Mouse (Mus musculus) thymus, adult 2 months (tissue): ENCODE data around the gene Tram1l1.
"Not testable (repeated sequence)": the region's sequence is repeated elsewhere in the genome, so short reads cannot be mapped to it uniquely, and the experiment has no call there.

Experiments
- CTCF ChIP-seq: fragments of 200-500 bp; IDR thresholded peaks from 2 replicates; pipeline ENCODE4 v1.5.1; 2012; ENCODE audit warnings: mild to moderate bottlenecking, control low read depth, low read length, moderate library complexity, borderline replicate concordance; ENCODE audit not compliant: control insufficient read depth, poor library complexity, insufficient read depth; ENCODE audit errors: extremely low read depth
- POLR2A ChIP-seq: fragments of 200-500 bp; IDR thresholded peaks from 2 replicates; pipeline ENCODE4 v1.6.1; 2012; ENCODE audit warnings: mild to moderate bottlenecking, low read length, control low read depth, moderate library complexity; ENCODE audit not compliant: control insufficient read depth, poor library complexity, insufficient read depth; ENCODE audit errors: extremely low read depth

- TF ChIP-seq POLR2A, CTCF: not testable (repeated sequence)
These were observed 31.7 kb upstream of the Tram1l1 start for GRCm38 (mm10) chr3:124288936-124289335.
